Mouse (Mus musculus): ENCODE measurements around the gene Acot2.

GRCm38 (mm10) chr12:83958278-83958677 lies 29.4 kb upstream of the Acot2 start:
- TF ChIP-seq CTCF (IDR thresholded peaks at IDR 0.05; ENCODE audit: low read depth) (no peak), EP300 (IDR thresholded peaks at IDR 0.05; ENCODE audit: low read depth) (no peak)
